ENCODE assay signal across 14 mouse cellular contexts in genomic region chr5:90850096-90850495, GRCm38 (mm10). TPM values are rescaled to one million over a fixed set of nuclear protein-coding genes. Genes with fewer than 3 reads are reported as not detected.
"Had no signal": no experiment of that assay in that cellular context is flagged by ENCODE, and none has a peak within 500 bp of the region (broad histone marks: within the 10 kb centered on the region; RNA-seq: fewer than 3 reads in every experiment).

No protein-coding gene starts in this region.

RNA-seq across cellular contexts. Expression of gene Cxcl1, which starts 40.9 kb away (rescaled TPM):
- polyA plus RNA-seq: midbrain, embryonic 10.5 days; midbrain, embryonic 12.5 days; midbrain, embryonic 14.5 days; midbrain, embryonic 16.5 days; neural tube, embryonic 11.5 days; neural tube, embryonic 13.5 days had no signal

RNA-seq across cellular contexts. Expression of gene Cxcl2, which starts 53.6 kb away (rescaled TPM):
- polyA plus RNA-seq: lung, embryonic 14.5 days; lung, embryonic 16.5 days; midbrain, embryonic 10.5 days; midbrain, embryonic 12.5 days; midbrain, embryonic 14.5 days; myocyte; neural tube, embryonic 11.5 days; neural tube, embryonic 13.5 days; neural tube, embryonic 15.5 days; stomach, embryonic 14.5 days; stomach, embryonic 16.5 days had no signal

RNA-seq across cellular contexts. Expression of gene Cxcl15, which starts 55.8 kb away (rescaled TPM):
- total RNA-seq: megakaryocyte, adult 5-6 weeks; megakaryocyte-erythroid progenitor cell, adult 5-6 weeks had no signal
- polyA plus RNA-seq: midbrain, embryonic 10.5 days; midbrain, embryonic 12.5 days; midbrain, embryonic 14.5 days; midbrain, embryonic 16.5 days; myocyte; neural tube, embryonic 13.5 days; neural tube, embryonic 15.5 days had no signal
